ENCODE assay signal across 11 mouse cellular contexts in genomic region chr2:165281779-165282311, GRCm38 (mm10). TPM values are rescaled to one million over a fixed set of nuclear protein-coding genes. Genes with fewer than 3 reads are reported as not detected.
DNase-seq lines count a peak whose midpoint lies in the region; ATAC-seq lines count a peak whose summit lies in the region.
"Had no signal": no experiment of that assay in that cellular context is flagged by ENCODE, and none has a peak within 500 bp of the region (broad histone marks: within the 10 kb centered on the region; RNA-seq: fewer than 3 reads in every experiment).

No protein-coding gene starts in this region.

- no peaks in the 10 kb centered on the region for H3K27me3 ChIP-seq in heart, embryonic 11.5 days (ENCODE audit: control insufficient read depth, insufficient read depth, low read length)
- H3K27me3 ChIP-seq: hindbrain, embryonic 15.5 days had no signal

- no peak overlapping the region for H3K4me3 ChIP-seq in heart, embryonic 11.5 days (ENCODE audit: low read depth, low read length)
- H3K4me3 ChIP-seq: erythroblast, embryonic 14.5 days; hindbrain, embryonic 15.5 days had no signal

- H3K4me1 ChIP-seq in heart, embryonic 11.5 days (ENCODE audit: control insufficient read depth, insufficient read depth, low read length) = peaks cover 5% of the 10 kb centered on the region

- no peak overlapping the region for H3K27ac ChIP-seq in heart, embryonic 11.5 days (ENCODE audit: low read depth, low read length)
- H3K27ac ChIP-seq: hindbrain, embryonic 15.5 days had no signal

- intact Hi-C loops in left cerebral cortex, postnatal 14 days (cut with DNase I) = loop anchor here (10.0 kb wide), 1 partner anchor 317 kb away; the partner anchor contains the start of gene Slc12a5

- ATAC-seq in heart, embryonic 11.5 days (replicated peaks; ENCODE audit: insufficient number of reproducible peaks, low FRiP score, low TSS enrichment) = no peak

- WGBS in heart, embryonic 11.5 days (ENCODE audit: insufficient replicate concordance) = 59% methylated on average over 6 of the region's 6 CpGs

- H3K4me2 ChIP-seq in heart, embryonic 11.5 days = no peak overlapping the region
- H3K4me2 ChIP-seq: hindbrain, embryonic 15.5 days had no signal

- peak; percentile 32 to 66 for DNase-seq in heart, adult 18-20 months
- DNase-seq in Muller cell, postnatal 12 days (ENCODE audit: inconsistent ontology term) = peak; percentile 34
- DNase-seq in cerebellum, postnatal 36 days = peak; percentile 44 to 56
- DNase-seq in lung, postnatal 14 days = peak; percentile 23
- no peak for DNase-seq in spleen, postnatal 4 days (ENCODE audit: low spot score in 2 of 2)
- DNase-seq in left cerebral cortex, postnatal 14 days (ENCODE audit: low spot score in 2 of 2) = no peak
- DNase-seq in kidney, adult 18-20 months = no peak

- H3K9me3 ChIP-seq in heart, embryonic 11.5 days (replicated peaks; ENCODE audit: control insufficient read depth, low read length) = no peaks in the 10 kb centered on the region
- H3K9me3 ChIP-seq: hindbrain, embryonic 15.5 days had no signal

- no peaks in the 10 kb centered on the region; the same call in 1 of the 2 replicates for H3K36me3 ChIP-seq in heart, embryonic 11.5 days (ENCODE audit: control insufficient read depth, insufficient read depth, low read length)

- no peak overlapping the region for H3K9ac ChIP-seq in heart, embryonic 11.5 days (ENCODE audit: low read depth, low read length)
- H3K9ac ChIP-seq: hindbrain, embryonic 15.5 days had no signal

RNA-seq across cellular contexts. Expression of gene Slc35c2, which starts 5.8 kb away (rescaled TPM):
- 10 to 100 TPM; 16.3 to 18.0 TPM for total RNA-seq in heart, adult 18-20 months (2021)
- polyA plus RNA-seq in heart, embryonic 11.5 days (2014; fragmentation: Nextera tagmentation; extraction: Ambion mirVana) = 32.4 and 38.9 TPM in 2 replicates
- total RNA-seq in left cerebral cortex, postnatal 14 days (2021) = 10 to 100 TPM; 52.1 to 55.1 TPM

RNA-seq across cellular contexts. Expression of gene Elmo2, which starts 44.4 kb away (rescaled TPM):
- total RNA-seq in heart, adult 18-20 months (2021) = 10 to 100 TPM; 14.8 to 21.1 TPM
- 50.6 and 59.5 TPM in 2 replicates for polyA plus RNA-seq in heart, embryonic 11.5 days (2014; fragmentation: Nextera tagmentation; extraction: Ambion mirVana)
- 100 to 1,000 TPM; 137 to 156 TPM for total RNA-seq in left cerebral cortex, postnatal 14 days (2021)

RNA-seq across cellular contexts. Expression of gene Cdh22, which starts 47.2 kb away (rescaled TPM):
- total RNA-seq in heart, adult 18-20 months (2021) = 1 to 10 TPM in 1 of 2 experiments, under 1 TPM in 1; 0.52 to 1.0 TPM
- 0.06 and 0.16 TPM in 2 replicates for polyA plus RNA-seq in heart, embryonic 11.5 days (2014; fragmentation: Nextera tagmentation; extraction: Ambion mirVana)
- 10 to 100 TPM; 33.8 TPM for total RNA-seq in left cerebral cortex, postnatal 14 days (2021)
- total RNA-seq: megakaryocyte progenitor cell, adult 5-6 weeks had no signal
- polyA plus RNA-seq: erythroblast, embryonic 14.5 days had no signal

Comparison
In these comparisons a context has a peak if more than half of its experiments do, and no peak if none do; other contexts are left out.
1. DNase-seq: peak in heart, adult 18-20 months (2 of 2), Muller cell, postnatal 12 days (single experiment), cerebellum, postnatal 36 days (2 of 2) and lung, postnatal 14 days (single experiment); none in spleen, postnatal 4 days (0 of 2), left cerebral cortex, postnatal 14 days (0 of 2) and kidney, adult 18-20 months (single experiment).
2. RNA of gene Elmo2, which starts 44.4 kb away (total RNA-seq): 137 to 156 TPM in left cerebral cortex, postnatal 14 days; 14.8 to 21.1 TPM in heart, adult 18-20 months; every median in the first group is over 4 times any median in the second.
3. RNA of gene Cdh22, which starts 47.2 kb away (total RNA-seq): 33.8 TPM in left cerebral cortex, postnatal 14 days; 0.52 to 1.0 TPM in heart, adult 18-20 months; every median in the first group is over 10 times any median in the second.